12 mouse cellular contexts compared by ENCODE assay signal in genomic region chr16:67192852-67193415, GRCm38 (mm10).
"Had no signal": no experiment of that assay in that cellular context is flagged by ENCODE, and none has a peak within 500 bp of the region (broad histone marks: within the 10 kb centered on the region; RNA-seq: fewer than 3 reads in every experiment).

No protein-coding gene starts in this region.

- H3K27me3 ChIP-seq: limb, embryonic 13.5 days; midbrain, embryonic 15.5 days had no signal

- H3K4me3 ChIP-seq: limb, embryonic 13.5 days; midbrain, embryonic 15.5 days had no signal

- H3K27ac ChIP-seq: kidney, postnatal 0 days; limb, embryonic 13.5 days; liver, embryonic 14.5 days; midbrain, embryonic 15.5 days had no signal

- ATAC-seq: midbrain, embryonic 15.5 days had no signal

- H3K36me3 ChIP-seq: limb, embryonic 13.5 days; midbrain, embryonic 15.5 days had no signal

- DNase-seq: kidney, adult 11 months; kidney, adult 9 months; kidney, postnatal 36 days; layer of hippocampus, adult 9-11 months; left cerebral cortex, postnatal 4 days; lung, adult 18-20 months; thymus, adult 18-20 months; thymus, postnatal 25 days had no signal

- H3K9ac ChIP-seq: limb, embryonic 13.5 days; liver, embryonic 14.5 days; midbrain, embryonic 15.5 days had no signal

- H3K4me1 ChIP-seq: limb, embryonic 13.5 days; midbrain, embryonic 15.5 days had no signal

- H3K9me3 ChIP-seq: limb, embryonic 13.5 days; midbrain, embryonic 15.5 days had no signal

- H3K4me2 ChIP-seq: limb, embryonic 13.5 days; midbrain, embryonic 15.5 days had no signal
